Mouse (Mus musculus) hindbrain, embryonic 15.5 days (tissue): ENCODE results near the gene Hs3st5. TPM values are rescaled to one million over a fixed set of nuclear protein-coding genes. Genes with fewer than 3 reads are reported as not detected.
A peak's percentile ranks its signal among the peaks of the same experiment; 100 is the strongest.

Source experiments
- ATAC-seq: fragments of 200-750 bp; cut with Nextera tagmentation; 2 replicates; pipeline ENCODE4 v1.8.0; 2017; ENCODE audit warnings: low read depth, moderate number of reproducible peaks, moderate TSS enrichment; ENCODE audit not compliant: low FRiP score
- H3K27ac ChIP-seq: fragments of 300-500 bp; sonication (generic); replicated peaks from 2 replicates; pipeline ENCODE4 v1.5.1; 2015; ENCODE audit warnings: mild to moderate bottlenecking, inconsistent platforms
- H3K27me3 ChIP-seq: fragments of 300-500 bp; sonication (generic); 2 replicates; pipeline ENCODE4 v1.6.1; 2015; ENCODE audit warnings: control low read depth, inconsistent platforms
- H3K36me3 ChIP-seq: fragments of 300-500 bp; sonication (generic); 2 replicates; pipeline ENCODE4 v1.6.1; 2015; ENCODE audit warnings: control low read depth, inconsistent platforms
- H3K4me1 ChIP-seq: fragments of 300-500 bp; sonication (generic); replicated peaks from 2 replicates; pipeline ENCODE4 v1.6.1; 2015; ENCODE audit warnings: control low read depth, inconsistent platforms
- H3K4me2 ChIP-seq: fragments of 300-500 bp; sonication (generic); 2 replicates; pipeline ENCODE4 v1.6.1; 2015; ENCODE audit warnings: moderate library complexity, mild to moderate bottlenecking, inconsistent platforms
- H3K4me3 ChIP-seq: fragments of 300-500 bp; sonication (generic); 2 replicates; pipeline ENCODE4 v1.5.1; 2015; ENCODE audit warnings: mild to moderate bottlenecking, inconsistent platforms
- H3K9ac ChIP-seq: fragments of 300-500 bp; sonication (generic); 2 replicates; pipeline ENCODE4 v1.6.1; 2015; ENCODE audit warnings: inconsistent platforms
- H3K9me3 ChIP-seq: fragments of 300-500 bp; sonication (generic); 2 replicates; pipeline ENCODE4 v1.6.1; 2016; ENCODE audit warnings: control low read depth, inconsistent platforms
- WGBS: fragments of 180-500 bp; shearing (Covaris S2); methylation state at CpG from one replicate; pipeline ENCODE4 v1.1.7; 2015; 5-methylcytosine and 5-hydroxymethylcytosine counted together
- polyA plus RNA-seq: library from polyadenylated mRNA; unstranded; fragments of >200 nt; fragmentation: Nextera tagmentation; extraction: Ambion mirVana; gene quantifications from 2 replicates; pipeline ENCODE4 v1.2.1, GENCODE M21; 2015

The Hs3st5 gene
- polyA plus RNA-seq, result 31.7 and 34.9 TPM in 2 replicates

DNA sequence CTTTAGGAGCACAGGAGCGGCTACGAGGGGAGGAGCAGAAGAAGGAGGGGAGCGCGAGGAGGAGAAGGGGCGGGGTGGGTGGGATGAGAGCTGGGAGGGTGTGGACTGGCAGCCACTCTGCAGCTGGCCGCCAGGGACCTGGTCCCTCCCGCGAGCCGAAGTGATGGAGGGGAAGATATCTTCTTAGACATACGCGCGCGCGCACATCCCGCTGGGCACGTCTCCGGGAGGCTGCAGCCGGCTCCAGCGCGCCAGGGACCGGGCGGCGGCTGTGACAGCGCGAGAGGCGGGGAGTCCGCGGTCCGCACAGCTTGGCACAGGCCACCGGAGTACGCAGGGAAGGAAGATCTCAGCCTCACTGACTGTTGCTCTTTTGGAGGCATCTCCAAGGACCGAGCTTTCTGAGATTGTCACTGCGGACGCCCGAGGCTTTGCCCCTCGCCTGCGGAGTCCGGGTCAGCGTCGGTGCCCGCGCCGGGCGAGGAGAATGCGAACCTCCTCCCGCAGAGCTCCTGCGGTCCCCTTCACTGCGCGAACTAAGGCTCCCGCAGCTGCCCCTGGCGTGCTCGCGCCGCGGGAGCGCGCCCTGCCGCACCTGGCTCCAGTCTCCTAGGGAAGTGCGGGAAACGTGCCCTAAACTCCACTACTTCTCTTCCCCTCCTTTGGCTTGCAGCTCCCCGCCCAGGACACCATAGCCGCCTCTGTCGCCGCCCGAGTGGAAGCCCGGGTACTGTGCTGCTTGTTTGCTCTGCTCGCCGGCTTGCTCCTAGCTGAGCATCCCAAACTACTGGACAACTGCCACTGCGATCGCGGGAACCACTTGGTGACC is at the start of gene Hs3st5:
Gene Hs3st5 (plus strand): TSS at position 88 of the 829 bp plus-strand sequence.
- H3K9me3 ChIP-seq, result no peaks in the 10 kb centered on the region
- peak; percentile 91 for ATAC-seq
- no peaks in the 10 kb centered on the region for H3K36me3 ChIP-seq
- peak within 1 kb of the TSS; percentile 81 for H3K9ac ChIP-seq
- peaks cover 16% of the 10 kb centered on the region; the same call in 1 of the 2 replicates for H3K4me1 ChIP-seq
- H3K27me3 ChIP-seq, result no peaks in the 10 kb centered on the region
- peak within 1 kb of the TSS; percentile 74 for H3K4me3 ChIP-seq
- WGBS, result under 1% methylated on average over 70 of the region's 71 CpGs
- H3K27ac ChIP-seq, result peak within 1 kb of the TSS; percentile 90
- H3K4me2 ChIP-seq, result peak within 1 kb of the TSS; percentile 95

DNA sequence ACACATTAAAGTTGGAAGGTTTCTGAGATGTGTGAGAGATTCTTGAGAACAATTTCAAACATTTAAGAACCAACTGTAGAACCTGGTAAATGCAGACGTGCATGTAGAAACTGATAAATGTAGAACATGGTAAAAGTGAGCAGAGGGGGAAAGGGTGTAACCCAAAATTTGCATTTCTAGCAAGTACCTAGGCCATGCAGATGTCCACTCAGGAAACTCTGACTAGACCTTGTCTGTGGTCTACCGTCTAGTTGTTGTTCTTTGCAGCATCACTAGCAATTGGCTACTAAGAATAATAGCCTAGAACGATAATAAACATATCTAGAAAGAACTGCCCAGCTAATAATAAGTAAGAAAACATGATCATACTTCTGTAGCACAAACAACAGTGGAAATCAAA is 38.0 kb upstream of the Hs3st5 start:
- H3K4me3 ChIP-seq, result no peak overlapping the region
- no peak for ATAC-seq
- no peak overlapping the region for H3K9ac ChIP-seq
- no peak overlapping the region for H3K4me2 ChIP-seq
- no peaks in the 10 kb centered on the region for H3K27me3 ChIP-seq
- no peaks in the 10 kb centered on the region for H3K36me3 ChIP-seq
- 91% methylated on average over 3 of the region's 3 CpGs for WGBS
- no peaks in the 10 kb centered on the region for H3K9me3 ChIP-seq
- no peak overlapping the region for H3K27ac ChIP-seq
- no peaks in the 10 kb centered on the region for H3K4me1 ChIP-seq

DNA sequence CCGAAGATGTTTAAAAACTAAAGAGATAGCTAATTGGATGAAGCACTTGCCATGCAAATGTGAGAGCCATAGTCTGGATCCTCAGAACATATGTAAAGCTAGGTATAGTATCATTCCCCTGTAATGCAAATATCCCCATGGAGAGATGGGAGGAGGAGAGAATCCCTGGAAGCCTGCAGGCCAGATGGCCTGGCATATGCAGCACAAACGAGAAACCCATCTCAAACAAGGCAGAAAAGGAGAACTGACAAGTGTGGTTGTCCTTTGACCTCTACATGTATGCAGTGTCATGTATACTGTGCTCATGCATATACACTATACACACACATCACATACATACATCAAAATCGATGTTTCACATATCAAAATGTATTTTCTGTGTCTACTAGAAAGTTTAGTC is 35.5 kb upstream of the Hs3st5 start:
- Histone ChIP-seq H3K4me2 (no peak overlapping the region), H3K4me1 (no peaks in the 10 kb centered on the region), H3K4me3 (no peak overlapping the region), H3K9ac (no peak overlapping the region), H3K27ac (no peak overlapping the region), H3K9me3 (no peaks in the 10 kb centered on the region), H3K36me3 (no peaks in the 10 kb centered on the region), H3K27me3 (no peaks in the 10 kb centered on the region)
- peak; percentile 56; the same call in 1 of the 2 replicates for ATAC-seq
- WGBS, result 69% methylated on average over 3 of the region's 3 CpGs

DNA sequence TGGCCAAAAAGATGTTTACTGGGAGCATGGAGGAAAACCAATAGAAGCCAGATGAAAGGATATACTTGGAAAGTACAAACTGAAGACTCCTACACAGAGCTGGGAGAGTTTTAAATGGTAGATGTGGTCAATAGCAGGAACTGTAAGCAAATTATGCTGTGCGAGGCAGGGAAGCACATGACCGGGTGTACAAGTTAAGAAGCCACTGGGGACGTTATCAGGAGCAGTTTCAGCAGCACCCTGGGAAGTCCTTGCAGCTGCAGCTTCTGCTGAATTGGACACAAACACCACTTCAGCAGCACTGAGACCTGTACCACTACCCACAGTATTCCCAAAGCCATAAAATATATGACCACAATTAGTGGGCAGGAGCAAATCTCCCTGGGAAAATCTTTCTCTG is 31.8 kb upstream of the Hs3st5 start:
- no peaks in the 10 kb centered on the region for H3K36me3 ChIP-seq
- 76% methylated on average over 3 of the region's 3 CpGs for WGBS
- no peak overlapping the region for H3K4me3 ChIP-seq
- no peak overlapping the region for H3K4me2 ChIP-seq
- H3K4me1 ChIP-seq, result no peaks in the 10 kb centered on the region
- H3K27ac ChIP-seq, result no peak overlapping the region
- no peak overlapping the region for H3K9ac ChIP-seq
- no peaks in the 10 kb centered on the region for H3K9me3 ChIP-seq
- ATAC-seq, result no peak
- H3K27me3 ChIP-seq, result no peaks in the 10 kb centered on the region

DNA sequence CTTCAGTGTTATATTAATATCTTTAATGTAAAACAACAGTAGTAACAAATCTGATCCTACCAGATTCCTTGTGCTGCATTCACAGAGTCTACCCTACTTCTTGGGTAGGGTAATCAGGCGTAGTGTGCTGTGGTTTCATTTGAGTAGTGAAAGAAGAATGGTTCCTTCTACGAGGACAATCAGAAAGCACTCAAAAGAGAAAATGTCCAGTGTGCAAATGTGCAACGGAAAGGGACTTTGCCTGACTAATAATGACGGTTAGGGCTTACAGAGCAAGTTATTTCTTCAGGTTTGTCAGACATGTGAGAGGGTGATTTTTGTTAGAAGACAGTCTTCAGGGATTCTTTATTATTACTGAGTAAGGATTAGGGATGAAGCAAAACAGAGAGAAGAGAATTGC is 29.1 kb upstream of the Hs3st5 start:
- H3K36me3 ChIP-seq, result no peaks in the 10 kb centered on the region
- H3K27me3 ChIP-seq, result no peaks in the 10 kb centered on the region
- no peaks in the 10 kb centered on the region for H3K9me3 ChIP-seq
- H3K4me1 ChIP-seq, result no peaks in the 10 kb centered on the region
- H3K4me2 ChIP-seq, result no peak overlapping the region
- no peak for ATAC-seq
- no peak overlapping the region for H3K27ac ChIP-seq
- 83% methylated on average over 4 of the region's 4 CpGs for WGBS
- no peak overlapping the region for H3K9ac ChIP-seq
- no peak overlapping the region for H3K4me3 ChIP-seq

DNA sequence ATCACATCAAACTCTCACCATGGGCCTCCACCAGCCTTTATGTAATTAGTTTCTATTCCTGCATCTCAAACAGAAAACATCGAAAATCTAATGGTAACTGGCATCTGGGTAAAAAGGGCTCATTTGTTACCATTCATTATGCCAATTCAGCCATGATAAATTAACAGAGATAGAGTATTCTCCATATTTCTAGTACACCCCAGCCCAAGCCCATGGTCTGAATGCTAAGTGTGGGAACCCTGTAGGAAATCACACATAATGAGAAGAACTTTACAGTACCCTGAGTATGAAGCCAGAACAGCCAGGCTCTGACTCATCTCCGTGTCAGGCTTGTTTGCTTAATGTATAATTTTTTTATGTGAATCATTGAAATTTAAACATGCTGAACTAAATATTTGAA is 23.3 kb upstream of the Hs3st5 start:
- Histone ChIP-seq H3K9ac (no peak overlapping the region), H3K4me2 (no peak overlapping the region), H3K27ac (no peak overlapping the region), H3K36me3 (no peaks in the 10 kb centered on the region), H3K27me3 (no peaks in the 10 kb centered on the region), H3K4me3 (no peak overlapping the region), H3K4me1 (no peaks in the 10 kb centered on the region), H3K9me3 (no peaks in the 10 kb centered on the region)
- no peak for ATAC-seq
- WGBS, result 43% methylated on average over 2 of the region's 2 CpGs

DNA sequence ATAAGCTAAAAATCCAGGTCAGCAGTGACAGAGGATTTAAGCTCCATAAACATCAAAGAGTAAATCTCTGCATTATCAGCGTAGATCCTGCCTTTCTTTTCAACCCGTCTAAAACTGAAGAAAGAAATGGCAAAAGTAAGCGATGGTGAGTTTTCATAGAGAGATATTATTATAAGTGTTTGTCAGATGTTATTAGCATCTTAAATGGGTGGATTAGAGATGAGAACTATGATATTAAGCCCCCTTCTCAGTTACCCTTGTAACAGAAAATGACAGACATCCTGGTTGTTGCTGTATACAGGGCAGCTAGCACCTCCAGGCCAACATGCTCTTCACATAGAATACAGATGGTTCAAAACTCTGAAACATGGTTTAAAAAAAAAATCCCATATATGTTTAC is 22.6 kb upstream of the Hs3st5 start:
- H3K4me2 ChIP-seq, result no peak overlapping the region
- H3K4me1 ChIP-seq, result no peaks in the 10 kb centered on the region
- H3K27me3 ChIP-seq, result no peaks in the 10 kb centered on the region
- no peaks in the 10 kb centered on the region for H3K9me3 ChIP-seq
- no peak overlapping the region for H3K4me3 ChIP-seq
- no peak overlapping the region for H3K9ac ChIP-seq
- no peak for ATAC-seq
- no peak overlapping the region for H3K27ac ChIP-seq
- no peaks in the 10 kb centered on the region for H3K36me3 ChIP-seq
- WGBS, result 81% methylated on average over 3 of the region's 3 CpGs

DNA sequence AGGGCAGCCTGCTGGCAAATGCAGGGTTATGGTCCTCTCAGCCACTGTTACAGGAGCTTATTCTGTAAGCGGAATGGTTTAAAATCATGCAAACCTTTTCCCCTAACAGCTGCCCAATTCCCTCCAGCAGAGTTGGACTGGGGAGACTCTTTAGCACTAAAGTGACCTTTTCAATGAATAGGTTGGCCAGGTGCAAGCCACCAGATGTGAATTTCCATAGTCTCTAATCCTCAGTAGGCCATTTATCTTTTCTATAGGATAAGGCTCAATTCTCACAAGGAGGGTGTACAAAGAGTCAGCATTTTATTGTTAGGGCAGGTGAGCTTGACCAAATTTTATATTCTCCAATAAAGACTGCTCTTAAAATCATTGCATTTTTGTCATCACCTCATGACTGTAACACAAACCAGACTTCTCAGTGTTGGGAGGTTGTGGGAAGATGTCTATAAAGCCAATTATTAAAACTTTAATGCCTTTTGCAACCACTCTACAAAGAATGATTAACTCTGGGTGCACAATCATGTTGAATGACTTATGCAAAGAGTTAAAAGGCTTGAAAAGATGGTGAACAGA is 21.8 kb upstream of the Hs3st5 start:
- Histone ChIP-seq H3K36me3 (no peaks in the 10 kb centered on the region), H3K9me3 (no peaks in the 10 kb centered on the region), H3K4me3 (no peak overlapping the region), H3K4me1 (no peaks in the 10 kb centered on the region), H3K27me3 (no peaks in the 10 kb centered on the region), H3K4me2 (no peak overlapping the region), H3K27ac (no peak overlapping the region), H3K9ac (no peak overlapping the region)
- ATAC-seq, result no peak
- 79% methylated on average over 1 of the region's 1 CpGs for WGBS

DNA sequence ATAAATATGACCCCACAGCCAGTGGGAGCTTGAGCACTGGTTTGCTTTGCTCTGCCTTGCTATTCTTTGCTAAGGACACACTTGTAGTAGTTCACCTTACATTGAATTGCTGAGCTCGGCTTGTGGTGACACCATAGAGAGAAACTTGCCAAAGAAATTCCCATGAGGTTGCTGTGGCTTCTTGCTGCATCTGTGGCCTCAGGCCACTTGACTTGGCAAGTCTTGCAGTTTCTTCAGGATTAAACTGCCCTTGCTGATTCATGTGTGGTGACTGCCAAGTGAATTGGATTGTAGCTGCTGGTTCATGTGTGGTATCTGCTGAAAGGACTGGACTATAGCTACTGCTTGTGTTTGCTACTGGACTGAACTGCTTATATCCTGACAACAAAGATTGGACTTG is 13.0 kb upstream of the Hs3st5 start:
- no peaks in the 10 kb centered on the region for H3K4me1 ChIP-seq
- WGBS, result 81% methylated on average over 1 of the region's 1 CpGs
- H3K36me3 ChIP-seq, result no peaks in the 10 kb centered on the region
- no peaks in the 10 kb centered on the region for H3K27me3 ChIP-seq
- no peaks in the 10 kb centered on the region for H3K9me3 ChIP-seq
- no peak overlapping the region for H3K27ac ChIP-seq
- H3K9ac ChIP-seq, result no peak overlapping the region
- no peak overlapping the region for H3K4me2 ChIP-seq
- no peak for ATAC-seq
- no peak overlapping the region for H3K4me3 ChIP-seq

DNA sequence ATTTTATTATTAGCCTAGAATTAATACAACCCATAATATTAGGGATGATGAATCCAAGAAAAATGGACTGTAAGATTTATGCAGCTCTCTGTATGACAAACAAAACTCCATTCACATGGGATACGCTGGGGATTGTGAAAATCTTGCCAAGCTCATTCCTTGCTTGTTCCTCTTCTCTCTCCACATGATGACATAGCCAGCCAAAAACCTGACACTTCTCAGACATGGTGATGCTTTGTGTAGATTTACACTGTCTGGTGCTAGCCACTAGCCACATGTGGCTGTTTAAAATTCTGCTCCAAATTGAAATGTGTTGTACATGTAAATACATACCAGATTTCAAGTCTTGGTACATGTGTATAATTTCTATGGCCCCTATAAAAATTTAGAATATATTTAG is 6.9 kb upstream of the Hs3st5 start:
- no peak for ATAC-seq
- 79% methylated on average over 1 of the region's 1 CpGs for WGBS

DNA sequence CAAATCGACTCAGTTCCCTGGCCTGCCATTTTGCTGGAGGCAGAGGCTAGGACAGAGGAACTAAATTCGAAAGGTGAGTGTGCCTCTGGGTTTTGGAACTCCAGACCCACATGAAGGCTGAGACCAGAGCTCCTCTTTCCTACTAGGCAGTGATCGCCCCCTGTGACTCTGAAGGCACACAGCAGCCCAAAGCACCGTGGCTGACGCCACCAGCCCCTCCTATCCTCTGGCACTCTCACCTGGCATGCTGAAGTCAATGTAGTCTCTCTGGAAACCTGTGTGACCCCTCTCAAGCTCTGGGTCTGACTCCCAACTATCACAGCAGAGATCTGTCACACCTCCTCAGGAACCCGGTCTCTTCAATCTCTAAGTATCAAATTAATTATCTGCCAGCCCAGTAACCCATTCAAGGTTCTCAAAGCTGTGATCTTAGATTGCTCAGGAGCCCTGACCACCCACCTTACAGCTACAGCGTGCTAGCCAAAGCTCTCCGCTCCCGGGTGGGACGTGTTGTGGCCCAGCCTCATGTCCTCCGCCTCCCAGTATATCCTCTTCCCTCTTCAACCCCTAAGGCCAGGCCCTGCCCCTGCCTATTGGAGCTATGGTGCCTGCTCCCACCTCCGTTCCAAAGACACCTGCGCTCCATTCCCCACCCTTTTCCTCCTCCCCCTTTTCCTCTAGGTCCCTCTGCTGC is 434 bp upstream of the Hs3st5 start:
- peak overlapping the region; percentile 74 for H3K4me3 ChIP-seq
- WGBS, result 4% methylated on average over 12 of the region's 13 CpGs
- H3K9ac ChIP-seq, result peak overlapping the region; percentile 81
- peaks cover 16% of the 10 kb centered on the region; the same call in 1 of the 2 replicates for H3K4me1 ChIP-seq
- H3K4me2 ChIP-seq, result peak overlapping the region; percentile 95
- peak overlapping the region; percentile 90 for H3K27ac ChIP-seq
- no peaks in the 10 kb centered on the region for H3K36me3 ChIP-seq
- peak; percentile 80 for ATAC-seq
- no peaks in the 10 kb centered on the region for H3K9me3 ChIP-seq
- no peaks in the 10 kb centered on the region for H3K27me3 ChIP-seq

More for the DNA sequence above, 6.9 kb upstream of the Hs3st5 start:
- H3K9me3 ChIP-seq, result no peaks in the 10 kb centered on the region
- H3K27ac ChIP-seq, result no peak overlapping the region
- H3K36me3 ChIP-seq, result no peaks in the 10 kb centered on the region
- H3K27me3 ChIP-seq, result no peaks in the 10 kb centered on the region
- no peak overlapping the region for H3K4me2 ChIP-seq
- no peak overlapping the region for H3K9ac ChIP-seq
- no peaks in the 10 kb centered on the region for H3K4me1 ChIP-seq
- no peak overlapping the region for H3K4me3 ChIP-seq

DNA sequence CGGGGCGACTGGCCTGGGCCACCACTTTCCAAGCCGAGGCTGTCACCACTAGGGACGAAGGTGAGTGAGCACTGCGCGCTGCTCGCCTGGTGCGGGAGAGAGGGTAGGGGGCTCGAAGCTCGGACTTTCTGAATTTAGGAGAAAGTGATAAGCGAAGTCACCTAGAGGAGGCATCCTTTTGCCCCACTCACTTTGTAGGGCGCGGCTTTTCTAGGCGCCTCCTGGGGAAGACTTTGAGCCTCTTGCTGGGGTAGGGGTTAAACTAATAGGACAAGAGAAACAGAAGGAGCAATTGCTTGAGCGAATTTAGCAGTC is 899 bp downstream of the Hs3st5 start:
- H3K27ac ChIP-seq, result peak overlapping the region; percentile 90
- WGBS, result 2% methylated on average over 15 of the region's 15 CpGs
- no peaks in the 10 kb centered on the region for H3K36me3 ChIP-seq
- peak overlapping the region; percentile 74 for H3K4me3 ChIP-seq
- H3K4me1 ChIP-seq, result peaks cover 16% of the 10 kb centered on the region; the same call in 1 of the 2 replicates
- peak overlapping the region; percentile 95 for H3K4me2 ChIP-seq
- no peak for ATAC-seq
- H3K9me3 ChIP-seq, result no peaks in the 10 kb centered on the region
- H3K9ac ChIP-seq, result peak overlapping the region; percentile 81
- no peaks in the 10 kb centered on the region for H3K27me3 ChIP-seq
